Comparison of ENCODE assay signal across 28 mouse cellular contexts in genomic region chr13:77256541-77256940, GRCm38 (mm10).
"Had no signal": no experiment of that assay in that cellular context is flagged by ENCODE, and none has a peak within 500 bp of the region (broad histone marks: within the 10 kb centered on the region; RNA-seq: fewer than 3 reads in every experiment).

No protein-coding gene starts in this region.

- ATAC-seq: forebrain, embryonic 13.5 days; forebrain, embryonic 14.5 days; forebrain, embryonic 15.5 days; forebrain, embryonic 16.5 days; forebrain, postnatal 0 days had no signal

- H3K4me1 ChIP-seq: embryonic facial prominence, embryonic 10.5 days; embryonic facial prominence, embryonic 12.5 days; embryonic facial prominence, embryonic 13.5 days; embryonic facial prominence, embryonic 15.5 days; forebrain, embryonic 10.5 days; forebrain, embryonic 12.5 days; forebrain, embryonic 13.5 days; forebrain, embryonic 15.5 days had no signal

- DNase-seq: cerebellum, adult 8-10 months; cerebellum, adult 9-10 months; cerebellum, adult 9-11 months; cerebellum, postnatal 10 days; cerebellum, postnatal 14 days; cerebellum, postnatal 25 days; cerebellum, postnatal 36 days; embryo, embryonic 11 days; forebrain, postnatal 0 days; gastrocnemius, adult 2 months; gastrocnemius, postnatal 10 days; gastrocnemius, postnatal 14 days; gastrocnemius, postnatal 25 days; gastrocnemius, postnatal 36 days; heart, adult 11 months; heart, adult 18-20 months; heart, adult 2 months had no signal

- H3K4me3 ChIP-seq: embryonic facial prominence, embryonic 10.5 days; embryonic facial prominence, embryonic 12.5 days; embryonic facial prominence, embryonic 13.5 days; embryonic facial prominence, embryonic 15.5 days; erythroblast, embryonic 14.5 days; forebrain, embryonic 10.5 days; forebrain, embryonic 12.5 days; forebrain, embryonic 13.5 days; forebrain, embryonic 15.5 days; gastrocnemius, adult 2 months; heart, adult 2 months had no signal

- H3K4me2 ChIP-seq: embryonic facial prominence, embryonic 12.5 days; embryonic facial prominence, embryonic 13.5 days; embryonic facial prominence, embryonic 15.5 days; forebrain, embryonic 12.5 days; forebrain, embryonic 13.5 days; forebrain, embryonic 15.5 days had no signal

- H3K27ac ChIP-seq: embryonic facial prominence, embryonic 10.5 days; embryonic facial prominence, embryonic 12.5 days; embryonic facial prominence, embryonic 13.5 days; embryonic facial prominence, embryonic 15.5 days; forebrain, embryonic 10.5 days; forebrain, embryonic 12.5 days; forebrain, embryonic 13.5 days; forebrain, embryonic 15.5 days; gastrocnemius, adult 2 months; heart, adult 2 months had no signal

- H3K9ac ChIP-seq: embryonic facial prominence, embryonic 12.5 days; embryonic facial prominence, embryonic 13.5 days; embryonic facial prominence, embryonic 15.5 days; forebrain, embryonic 12.5 days; forebrain, embryonic 13.5 days; forebrain, embryonic 15.5 days; forebrain, postnatal 0 days had no signal

- H3K27me3 ChIP-seq: embryonic facial prominence, embryonic 12.5 days; embryonic facial prominence, embryonic 13.5 days; embryonic facial prominence, embryonic 15.5 days; forebrain, embryonic 12.5 days; forebrain, embryonic 13.5 days; forebrain, embryonic 15.5 days had no signal

- H3K36me3 ChIP-seq: embryonic facial prominence, embryonic 10.5 days; embryonic facial prominence, embryonic 12.5 days; embryonic facial prominence, embryonic 13.5 days; embryonic facial prominence, embryonic 15.5 days; forebrain, embryonic 10.5 days; forebrain, embryonic 12.5 days; forebrain, embryonic 15.5 days had no signal

- H3K9me3 ChIP-seq: embryonic facial prominence, embryonic 10.5 days; embryonic facial prominence, embryonic 12.5 days; embryonic facial prominence, embryonic 13.5 days; embryonic facial prominence, embryonic 15.5 days; forebrain, embryonic 10.5 days; forebrain, embryonic 12.5 days; forebrain, embryonic 13.5 days; forebrain, embryonic 15.5 days had no signal
